Mouse (Mus musculus) lung, adult 2 months (tissue): ENCODE data around the gene Gm2431.

Experiments
- CTCF ChIP-seq: fragments of 200-500 bp; IDR thresholded peaks from 2 replicates; pipeline ENCODE4 v1.5.1; 2011; ENCODE audit warnings: mild to moderate bottlenecking, low read length, control low read depth; ENCODE audit not compliant: insufficient read depth
- POLR2A ChIP-seq: fragments of 200-500 bp; IDR thresholded peaks from 2 replicates; pipeline ENCODE4 v1.6.1; 2011; ENCODE audit warnings: low read depth, mild to moderate bottlenecking, control low read depth, low read length, borderline replicate concordance; ENCODE audit errors: extremely low read depth

DNA sequence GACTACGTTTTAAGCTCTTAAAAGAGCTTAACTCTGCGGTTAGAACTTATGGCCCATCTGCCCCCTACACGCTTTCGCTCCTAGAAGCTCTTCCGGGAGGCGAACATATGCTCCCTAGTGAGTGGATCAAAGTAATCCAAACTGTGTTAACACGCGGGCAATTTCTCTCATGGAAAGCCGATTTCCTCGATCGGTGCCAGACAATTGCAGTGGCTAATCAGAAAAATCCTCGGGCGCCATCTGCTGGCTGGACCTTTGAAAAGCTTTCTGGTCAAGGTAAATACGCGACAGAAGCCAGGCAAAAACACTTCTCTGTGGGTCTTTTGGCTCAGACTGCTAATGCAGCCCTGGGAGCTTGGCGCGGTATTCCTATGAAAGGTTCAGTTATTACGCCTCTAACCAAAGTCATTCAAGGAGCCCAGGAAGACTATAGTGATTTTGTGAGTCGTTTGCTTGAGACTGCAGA is 26.5 kb upstream of the Gm2431 start:
- TF ChIP-seq CTCF (peak; percentile 51), POLR2A (no peak)
